Mouse (Mus musculus): ENCODE results near the gene Trip11. TPM values are rescaled to one million over a fixed set of nuclear protein-coding genes. Genes with fewer than 3 reads are reported as not detected.

Trip11 gene
- polyA plus RNA-seq, 1 experiment from 2014 or later = 14.2 TPM

GRCm38 (mm10) chr12:101905817-101906216, 7.2 kb downstream of the Trip11 start:
- no peak for DNase-seq (ENCODE audit: low spot score)
- no peaks in the 10 kb centered on the region for H3K9me3 ChIP-seq (ENCODE audit: control insufficient read depth, low read length)
- no peak overlapping the region for H3K9ac ChIP-seq (ENCODE audit: low read length)
- no peaks in the 10 kb centered on the region for H3K4me1 ChIP-seq (ENCODE audit: control insufficient read depth, insufficient read depth, low read length)
- 95% methylated on average over 12 of the region's 12 CpGs for WGBS
- peaks cover 7% of the 10 kb centered on the region for H3K36me3 ChIP-seq (ENCODE audit: control insufficient read depth, insufficient read depth, low read length)
- no peak overlapping the region for H3K4me2 ChIP-seq (ENCODE audit: low read depth, severe bottlenecking)
- ATAC-seq (ENCODE audit: insufficient number of reproducible peaks, low FRiP score, low TSS enrichment, low read depth) = no peak
- no peak overlapping the region for H3K27ac ChIP-seq (replicated peaks; ENCODE audit: low read depth, low read length)
- no peaks in the 10 kb centered on the region for H3K27me3 ChIP-seq (ENCODE audit: control insufficient read depth, insufficient read depth, low read length)
- no peak overlapping the region for H3K4me3 ChIP-seq (ENCODE audit: low read depth, low read length)

GRCm38 (mm10) chr12:101904906-101905305, 8.2 kb downstream of the Trip11 start:
- Histone ChIP-seq H3K4me2 (ENCODE audit: low read depth, severe bottlenecking) (no peak overlapping the region), H3K27ac (replicated peaks; ENCODE audit: low read depth, low read length) (no peak overlapping the region), H3K36me3 (ENCODE audit: control insufficient read depth, insufficient read depth, low read length) (peaks cover 7% of the 10 kb centered on the region), H3K9me3 (ENCODE audit: control insufficient read depth, low read length) (no peaks in the 10 kb centered on the region), H3K4me1 (ENCODE audit: control insufficient read depth, insufficient read depth, low read length) (no peaks in the 10 kb centered on the region), H3K27me3 (ENCODE audit: control insufficient read depth, insufficient read depth, low read length) (no peaks in the 10 kb centered on the region), H3K4me3 (ENCODE audit: low read depth, low read length) (no peak overlapping the region), H3K9ac (ENCODE audit: low read length) (no peak overlapping the region)
- DNase-seq (ENCODE audit: low spot score) = no peak
- no peak for ATAC-seq (ENCODE audit: insufficient number of reproducible peaks, low FRiP score, low TSS enrichment, low read depth)
- WGBS = 88% methylated on average over 4 of the region's 4 CpGs

- Histone ChIP-seq H3K4me1 (ENCODE audit: control insufficient read depth, insufficient read depth, low read length) (no peaks in the 10 kb centered on the region), H3K4me2 (ENCODE audit: low read depth, severe bottlenecking) (no peak overlapping the region), H3K36me3 (ENCODE audit: control insufficient read depth, insufficient read depth, low read length) (peaks cover 7% of the 10 kb centered on the region), H3K9me3 (ENCODE audit: control insufficient read depth, low read length) (no peaks in the 10 kb centered on the region), H3K9ac (ENCODE audit: low read length) (no peak overlapping the region), H3K4me3 (ENCODE audit: low read depth, low read length) (no peak overlapping the region), H3K27ac (replicated peaks; ENCODE audit: low read depth, low read length) (no peak overlapping the region), H3K27me3 (ENCODE audit: control insufficient read depth, insufficient read depth, low read length) (no peaks in the 10 kb centered on the region)
- no peak for ATAC-seq (ENCODE audit: insufficient number of reproducible peaks, low FRiP score, low TSS enrichment, low read depth)
- 92% methylated on average over 3 of the region's 3 CpGs for WGBS
- no peak for DNase-seq (ENCODE audit: low spot score)
Measured at GRCm38 (mm10) chr12:101904170-101904569, 8.9 kb downstream of the Trip11 start.

- no peak for ATAC-seq (ENCODE audit: insufficient number of reproducible peaks, low FRiP score, low TSS enrichment, low read depth)
- WGBS = 87% methylated on average over 2 of the region's 2 CpGs
- Histone ChIP-seq H3K4me1 (ENCODE audit: control insufficient read depth, insufficient read depth, low read length) (no peaks in the 10 kb centered on the region), H3K9me3 (ENCODE audit: control insufficient read depth, low read length) (no peaks in the 10 kb centered on the region), H3K27ac (replicated peaks; ENCODE audit: low read depth, low read length) (no peak overlapping the region), H3K4me2 (ENCODE audit: low read depth, severe bottlenecking) (no peak overlapping the region), H3K27me3 (ENCODE audit: control insufficient read depth, insufficient read depth, low read length) (no peaks in the 10 kb centered on the region), H3K4me3 (ENCODE audit: low read depth, low read length) (no peak overlapping the region), H3K36me3 (ENCODE audit: control insufficient read depth, insufficient read depth, low read length) (0 out of 2 replicates have a peak, but pooled peaks cover 2% of the 10 kb centered on the region), H3K9ac (ENCODE audit: low read length) (no peak overlapping the region)
- DNase-seq (ENCODE audit: low spot score) = no peak
Measured at GRCm38 (mm10) chr12:101899671-101900245, 13.3 kb downstream of the Trip11 start.

DNA sequence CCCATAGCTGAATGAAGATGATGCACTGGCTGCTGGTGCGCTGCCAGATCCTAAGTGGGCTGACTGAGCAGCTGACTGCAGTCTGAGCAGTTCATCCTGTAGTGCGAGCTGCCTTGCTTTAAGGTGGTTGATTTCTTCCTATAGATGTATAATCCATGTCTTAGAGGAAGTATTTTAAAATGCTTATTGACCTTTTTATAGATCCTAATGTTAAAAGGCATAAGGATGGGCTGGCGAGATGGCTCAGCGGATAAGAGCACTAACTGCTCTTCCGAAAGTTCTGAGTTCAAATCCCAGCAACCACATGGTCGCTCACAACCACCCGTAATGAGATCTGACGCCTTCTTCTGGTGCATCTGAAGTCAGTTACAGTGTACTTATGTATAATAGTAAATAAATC, 14.1 kb downstream of the Trip11 start:
- H3K36me3 ChIP-seq (ENCODE audit: control insufficient read depth, insufficient read depth, low read length) = 0 out of 2 replicates have a peak, but pooled peaks cover 2% of the 10 kb centered on the region
- no peaks in the 10 kb centered on the region for H3K4me1 ChIP-seq (ENCODE audit: control insufficient read depth, insufficient read depth, low read length)
- 97% methylated on average over 8 of the region's 8 CpGs for WGBS
- no peak overlapping the region for H3K27ac ChIP-seq (replicated peaks; ENCODE audit: low read depth, low read length)
- DNase-seq (ENCODE audit: low spot score) (no peak), ATAC-seq (ENCODE audit: insufficient number of reproducible peaks, low FRiP score, low TSS enrichment, low read depth) (no peak)
- H3K9ac ChIP-seq (ENCODE audit: low read length) = no peak overlapping the region
- H3K9me3 ChIP-seq (ENCODE audit: control insufficient read depth, low read length) = no peaks in the 10 kb centered on the region
- H3K27me3 ChIP-seq (ENCODE audit: control insufficient read depth, insufficient read depth, low read length) = no peaks in the 10 kb centered on the region
- no peak overlapping the region for H3K4me3 ChIP-seq (ENCODE audit: low read depth, low read length)
- H3K4me2 ChIP-seq (ENCODE audit: low read depth, severe bottlenecking) = no peak overlapping the region

GRCm38 (mm10) chr12:101897113-101897512, 16.0 kb downstream of the Trip11 start:
- WGBS = 85% methylated on average over 7 of the region's 7 CpGs
- Histone ChIP-seq H3K27ac (replicated peaks; ENCODE audit: low read depth, low read length) (no peak overlapping the region), H3K4me2 (ENCODE audit: low read depth, severe bottlenecking) (no peak overlapping the region), H3K9ac (ENCODE audit: low read length) (no peak overlapping the region), H3K4me1 (ENCODE audit: control insufficient read depth, insufficient read depth, low read length) (no peaks in the 10 kb centered on the region), H3K36me3 (ENCODE audit: control insufficient read depth, insufficient read depth, low read length) (peaks cover 7% of the 10 kb centered on the region; the same call in 1 of the 2 replicates), H3K4me3 (ENCODE audit: low read depth, low read length) (no peak overlapping the region), H3K9me3 (ENCODE audit: control insufficient read depth, low read length) (no peaks in the 10 kb centered on the region), H3K27me3 (ENCODE audit: control insufficient read depth, insufficient read depth, low read length) (no peaks in the 10 kb centered on the region)
- DNase-seq (ENCODE audit: low spot score) = no peak
- no peak for ATAC-seq (ENCODE audit: insufficient number of reproducible peaks, low FRiP score, low TSS enrichment, low read depth)

GRCm38 (mm10) chr12:101893296-101893695, 19.8 kb downstream of the Trip11 start:
- no peak for ATAC-seq (ENCODE audit: insufficient number of reproducible peaks, low FRiP score, low TSS enrichment, low read depth)

DNA sequence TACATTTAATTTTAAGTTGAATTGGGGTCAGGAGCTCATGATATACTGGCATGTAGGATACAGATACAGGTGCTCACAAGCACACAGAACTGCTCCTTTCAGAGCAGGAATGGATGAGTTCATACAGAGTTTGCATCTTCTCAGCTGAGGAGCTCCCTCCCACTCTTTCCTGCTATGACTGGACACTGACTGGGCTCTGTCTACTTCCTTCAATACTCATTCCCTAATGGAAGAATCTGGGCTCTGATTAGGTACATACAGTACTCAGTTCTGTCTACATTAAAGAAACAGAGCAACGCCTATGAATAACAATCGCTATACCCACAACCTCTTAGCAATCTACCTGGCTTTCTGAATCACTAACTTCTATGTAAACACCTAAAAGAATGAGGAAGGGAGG, 20.2 kb downstream of the Trip11 start:
- Histone ChIP-seq H3K36me3 (ENCODE audit: control insufficient read depth, insufficient read depth, low read length) (peaks cover 10% of the 10 kb centered on the region), H3K27me3 (ENCODE audit: control insufficient read depth, insufficient read depth, low read length) (no peaks in the 10 kb centered on the region), H3K4me2 (ENCODE audit: low read depth, severe bottlenecking) (no peak overlapping the region), H3K4me3 (ENCODE audit: low read depth, low read length) (no peak overlapping the region), H3K27ac (replicated peaks; ENCODE audit: low read depth, low read length) (no peak overlapping the region), H3K9ac (ENCODE audit: low read length) (no peak overlapping the region), H3K4me1 (ENCODE audit: control insufficient read depth, insufficient read depth, low read length) (no peaks in the 10 kb centered on the region), H3K9me3 (ENCODE audit: control insufficient read depth, low read length) (no peaks in the 10 kb centered on the region)
- ATAC-seq (ENCODE audit: insufficient number of reproducible peaks, low FRiP score, low TSS enrichment, low read depth) (no peak), DNase-seq (ENCODE audit: low spot score) (no peak)
- WGBS = 94% methylated on average over 2 of the region's 2 CpGs

More at GRCm38 (mm10) chr12:101893296-101893695, 19.8 kb downstream of the Trip11 start:
- H3K36me3 ChIP-seq (ENCODE audit: control insufficient read depth, insufficient read depth, low read length) = peaks cover 10% of the 10 kb centered on the region
- H3K4me1 ChIP-seq (ENCODE audit: control insufficient read depth, insufficient read depth, low read length) = no peaks in the 10 kb centered on the region
- WGBS = 88% methylated on average over 8 of the region's 8 CpGs
- no peak overlapping the region for H3K4me2 ChIP-seq (ENCODE audit: low read depth, severe bottlenecking)
- no peak for DNase-seq (ENCODE audit: low spot score)
- no peaks in the 10 kb centered on the region for H3K9me3 ChIP-seq (ENCODE audit: control insufficient read depth, low read length)
- no peak overlapping the region for H3K27ac ChIP-seq (replicated peaks; ENCODE audit: low read depth, low read length)
- H3K4me3 ChIP-seq (ENCODE audit: low read depth, low read length) = no peak overlapping the region
- no peaks in the 10 kb centered on the region for H3K27me3 ChIP-seq (ENCODE audit: control insufficient read depth, insufficient read depth, low read length)
- H3K9ac ChIP-seq (ENCODE audit: low read length) = no peak overlapping the region

DNA sequence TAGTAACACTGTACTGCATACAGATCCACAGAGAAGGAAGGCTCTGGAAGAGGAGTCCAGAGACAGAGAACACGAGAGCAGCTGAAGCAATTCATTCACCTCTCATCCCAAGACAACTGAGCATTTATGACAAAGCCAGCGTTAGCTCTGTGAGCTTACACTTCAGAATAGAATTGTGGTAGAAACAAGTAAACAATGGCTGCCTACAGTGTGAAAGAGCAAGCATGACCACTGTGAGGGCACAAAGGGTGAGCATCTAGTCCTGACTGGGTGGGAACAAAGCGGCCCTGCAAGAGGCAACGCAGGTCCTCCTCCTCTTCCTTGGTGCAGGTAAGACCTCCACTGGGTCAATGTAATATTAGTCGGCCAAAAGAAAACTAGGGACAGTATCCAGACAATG, 22.0 kb downstream of the Trip11 start:
- no peaks in the 10 kb centered on the region for H3K4me1 ChIP-seq (ENCODE audit: control insufficient read depth, insufficient read depth, low read length)
- no peak overlapping the region for H3K27ac ChIP-seq (replicated peaks; ENCODE audit: low read depth, low read length)
- no peak overlapping the region for H3K4me3 ChIP-seq (ENCODE audit: low read depth, low read length)
- no peak for ATAC-seq (ENCODE audit: insufficient number of reproducible peaks, low FRiP score, low TSS enrichment, low read depth)
- peaks cover 10% of the 10 kb centered on the region for H3K36me3 ChIP-seq (ENCODE audit: control insufficient read depth, insufficient read depth, low read length)
- no peak for DNase-seq (ENCODE audit: low spot score)
- no peaks in the 10 kb centered on the region for H3K9me3 ChIP-seq (ENCODE audit: control insufficient read depth, low read length)
- 98% methylated on average over 5 of the region's 5 CpGs for WGBS
- H3K27me3 ChIP-seq (ENCODE audit: control insufficient read depth, insufficient read depth, low read length) = no peaks in the 10 kb centered on the region
- H3K9ac ChIP-seq (ENCODE audit: low read length) = no peak overlapping the region
- H3K4me2 ChIP-seq (ENCODE audit: low read depth, severe bottlenecking) = no peak overlapping the region

Measured in limb, embryonic 11.5 days (tissue).